Mouse (Mus musculus) embryo, embryonic 11 days (tissue): ENCODE measurements around the gene Pcx.

Experiments
- DNase-seq: peaks from one replicate; pipeline ENCODE4 v3.0.0-alpha.2; 2015

Pcx gene

GRCm38 (mm10) chr19:4589081-4589480 lies 78.8 kb downstream of the Pcx start:
- no peak for DNase-seq

GRCm38 (mm10) chr19:4590025-4590424 lies 79.8 kb downstream of the Pcx start:
- no peak for DNase-seq

- DNase-seq = no peak
These were observed 83.7 kb downstream of the Pcx start for GRCm38 (mm10) chr19:4593792-4594522.

GRCm38 (mm10) chr19:4596071-4596470 lies 85.8 kb downstream of the Pcx start:
- no peak for DNase-seq

- DNase-seq = no peak
These were observed 92.2 kb downstream of the Pcx start for GRCm38 (mm10) chr19:4602459-4602858.

GRCm38 (mm10) chr19:4603801-4604723 lies 93.8 kb downstream of the Pcx start:
- peak; percentile 73 for DNase-seq

GRCm38 (mm10) chr19:4605654-4606053 lies 95.4 kb downstream of the Pcx start:
- no peak for DNase-seq

- DNase-seq = no peak
These were observed 97.1 kb downstream of the Pcx start for GRCm38 (mm10) chr19:4607406-4607805.

- no peak for DNase-seq
These were observed 98.2 kb downstream of the Pcx start for GRCm38 (mm10) chr19:4608511-4608910.

GRCm38 (mm10) chr19:4610109-4610508 lies 99.8 kb downstream of the Pcx start:
- DNase-seq = no peak

GRCm38 (mm10) chr19:4612181-4612961 lies 102.1 kb downstream of the Pcx start:
- DNase-seq = no peak

- no peak for DNase-seq
These were observed 103.4 kb downstream of the Pcx start for GRCm38 (mm10) chr19:4613464-4614304.

- DNase-seq = peak; percentile 65
These were observed 104.3 kb downstream of the Pcx start for GRCm38 (mm10) chr19:4614305-4615150.

GRCm38 (mm10) chr19:4615151-4616093 lies 105.2 kb downstream of the Pcx start, which contains the start of gene Lrfn4:
Lrfn4 (minus strand) TSS chr19:4615667.
- DNase-seq = peak; percentile 96

GRCm38 (mm10) chr19:4616546-4616945 lies 106.3 kb downstream of the Pcx start:
- DNase-seq = no peak

- DNase-seq = peak; percentile 68
These were observed 107.9 kb downstream of the Pcx start for GRCm38 (mm10) chr19:4618183-4618582.

- DNase-seq = no peak
These were observed 109.2 kb downstream of the Pcx start for GRCm38 (mm10) chr19:4619461-4619860.

- no peak for DNase-seq
These were observed 110.4 kb downstream of the Pcx start for GRCm38 (mm10) chr19:4620721-4621120.

GRCm38 (mm10) chr19:4622780-4623179 lies 112.5 kb downstream of the Pcx start:
- DNase-seq = no peak

- DNase-seq = no peak
These were observed 113.1 kb downstream of the Pcx start for GRCm38 (mm10) chr19:4623419-4623818.
